In genomic region chr5:36766958-36767703, GRCm38 (mm10) we compare ENCODE assay signal across 8 mouse cellular contexts. TPM values are rescaled to one million over a fixed set of nuclear protein-coding genes. Genes with fewer than 3 reads are reported as not detected.
A peak's percentile ranks its signal among the peaks of the same experiment; 100 is the strongest.
DNase-seq lines count a peak whose midpoint lies in the region; ATAC-seq lines count a peak whose summit lies in the region.
"Had no signal": no experiment of that assay in that cellular context is flagged by ENCODE, and none has a peak within 500 bp of the region (broad histone marks: within the 10 kb centered on the region; RNA-seq: fewer than 3 reads in every experiment).

No protein-coding gene starts in this region.

- H3K36me3 ChIP-seq in forebrain, embryonic 16.5 days (ENCODE audit: control insufficient read depth, insufficient read depth) = no peaks in the 10 kb centered on the region
- no peaks in the 10 kb centered on the region for H3K36me3 ChIP-seq in midbrain, embryonic 16.5 days (ENCODE audit: control insufficient read depth, insufficient read depth, low read length)
- H3K36me3 ChIP-seq: liver, embryonic 12.5 days had no signal

- H3K27ac ChIP-seq in forebrain, embryonic 16.5 days (ENCODE audit: low read length) = no peak overlapping the region; the same call in 1 of the 2 replicates
- 0 out of 2 replicates have a peak overlapping the region, but pooled peaks have one; percentile 33 for H3K27ac ChIP-seq in midbrain, embryonic 16.5 days (ENCODE audit: low read length)
- H3K27ac ChIP-seq: liver, embryonic 12.5 days had no signal

- no peaks in the 10 kb centered on the region for H3K27me3 ChIP-seq in forebrain, embryonic 16.5 days (replicated peaks; ENCODE audit: control insufficient read depth, insufficient read depth, low read length)
- H3K27me3 ChIP-seq in midbrain, embryonic 16.5 days (ENCODE audit: control insufficient read depth, insufficient read depth, low read depth, low read length) = no peaks in the 10 kb centered on the region

- H3K4me2 ChIP-seq in forebrain, embryonic 16.5 days (ENCODE audit: low read length) = no peak overlapping the region
- no peak overlapping the region for H3K4me2 ChIP-seq in midbrain, embryonic 16.5 days (ENCODE audit: low read length)
- H3K4me2 ChIP-seq: liver, embryonic 12.5 days had no signal

- H3K4me1 ChIP-seq in forebrain, embryonic 16.5 days (replicated peaks; ENCODE audit: control insufficient read depth, insufficient read depth, low read length) = peaks cover 11% of the 10 kb centered on the region
- H3K4me1 ChIP-seq in midbrain, embryonic 16.5 days (ENCODE audit: control insufficient read depth, insufficient read depth, low read length) = peaks cover 9% of the 10 kb centered on the region
- H3K4me1 ChIP-seq: liver, embryonic 12.5 days had no signal

- 36% methylated on average over 10 of the region's 10 CpGs for WGBS in forebrain, embryonic 16.5 days
- WGBS in midbrain, embryonic 16.5 days = 18% methylated on average over 10 of the region's 10 CpGs

- no peak overlapping the region for H3K9ac ChIP-seq in forebrain, embryonic 16.5 days (replicated peaks; ENCODE audit: low read depth, low read length)
- H3K9ac ChIP-seq in midbrain, embryonic 16.5 days (ENCODE audit: low read depth, low read length) = no peak overlapping the region
- H3K9ac ChIP-seq: liver, embryonic 12.5 days had no signal

- peak; percentile 82 for DNase-seq in brain, adult 2 months (ENCODE audit: low read depth, low spot score)
- peak; percentile 69 for DNase-seq in cerebellum, adult 9-10 months
- DNase-seq in c-Kit-positive CD71-positive TER-119-positive erythroid progenitor cells, embryonic 14.5 days (ENCODE audit: low spot score) = no peak
- DNase-seq in kidney, adult 18-20 months = no peak
- no peak for DNase-seq in urinary bladder, adult 18-20 months (ENCODE audit: low spot score in 2 of 2)

- peak; percentile 79 for ATAC-seq in forebrain, embryonic 16.5 days
- ATAC-seq in midbrain, embryonic 16.5 days = peak; percentile 76; the same call in 1 of the 2 replicates
- ATAC-seq: liver, embryonic 12.5 days had no signal

- H3K4me3 ChIP-seq in forebrain, embryonic 16.5 days (replicated peaks; ENCODE audit: low read length) = no peak overlapping the region
- no peak overlapping the region for H3K4me3 ChIP-seq in midbrain, embryonic 16.5 days (ENCODE audit: low read depth, low read length)
- H3K4me3 ChIP-seq: liver, embryonic 12.5 days had no signal

- H3K9me3 ChIP-seq in forebrain, embryonic 16.5 days (ENCODE audit: control insufficient read depth, low read length) = no peaks in the 10 kb centered on the region
- no peaks in the 10 kb centered on the region for H3K9me3 ChIP-seq in midbrain, embryonic 16.5 days (replicated peaks; ENCODE audit: control insufficient read depth, low read length, poor library complexity, severe bottlenecking)
- H3K9me3 ChIP-seq: liver, embryonic 12.5 days had no signal

RNA-seq across cellular contexts. Expression of gene Bloc1s4, which starts 18.7 kb away (rescaled TPM):
- 26.0 and 31.4 TPM in 2 replicates for polyA plus RNA-seq in forebrain, embryonic 16.5 days (2015; fragmentation: Nextera tagmentation; extraction: Ambion mirVana)
- 29.0 and 29.3 TPM in 2 replicates for polyA plus RNA-seq in midbrain, embryonic 16.5 days (2015; fragmentation: Nextera tagmentation; extraction: Ambion mirVana)

RNA-seq across cellular contexts. Expression of gene Mrfap1, which starts 29.4 kb away (rescaled TPM):
- polyA plus RNA-seq in forebrain, embryonic 16.5 days (2015; fragmentation: Nextera tagmentation; extraction: Ambion mirVana) = 284 and 308 TPM in 2 replicates
- 278 and 289 TPM in 2 replicates for polyA plus RNA-seq in midbrain, embryonic 16.5 days (2015; fragmentation: Nextera tagmentation; extraction: Ambion mirVana)

Comparison
In these comparisons a context has a peak if more than half of its experiments do, and no peak if none do; other contexts are left out.
1. DNase-seq: peak in brain, adult 2 months (single experiment) and cerebellum, adult 9-10 months (single experiment); none in c-Kit-positive CD71-positive TER-119-positive erythroid progenitor cells, embryonic 14.5 days (single experiment), kidney, adult 18-20 months (single experiment) and urinary bladder, adult 18-20 months (0 of 2).